Mouse (Mus musculus): ENCODE measurements at regions not wholly inside any gene's neighbourhood (a gene's known extent, or its start where the extent isn't known, plus 50 kb on each side); places are given as distances from the start of the nearest gene placed in this dataset.

GRCm38 (mm10) chr1:125495320-125496083 is 60.0 kb upstream of the Actr3 start:
- TF ChIP-seq POLR2A (IDR thresholded peaks at IDR 0.05; ENCODE audit: low read depth, low read length) (no peak), CTCF (IDR thresholded peaks at IDR 0.05; ENCODE audit: extremely low read depth, insufficient read length, insufficient replicate concordance, low read depth, low read length) (no peak)
